Mouse (Mus musculus) limb, embryonic 14.5 days (tissue): Measurements from ENCODE around the gene Bloc1s1. TPM values are rescaled to one million over a fixed set of nuclear protein-coding genes. Genes with fewer than 3 reads are reported as not detected.

Source experiments
- ATAC-seq: fragments of 200-750 bp; cut with Nextera tagmentation; 2 replicates; pipeline ENCODE4 v1.8.0; 2017; ENCODE audit warnings: low read depth, moderate number of reproducible peaks, moderate TSS enrichment; ENCODE audit not compliant: low FRiP score
- DNase-seq: peaks from one replicate; pipeline ENCODE4 v3.0.0-alpha.2; 2015; ENCODE audit warnings: low spot score
- H3K27ac ChIP-seq: fragments of 300-500 bp; sonication (generic); replicated peaks from 2 replicates; pipeline ENCODE4 v1.5.1; 2014; ENCODE audit warnings: low read depth, mild to moderate bottlenecking, low read length, moderate library complexity, mixed read lengths
- H3K27me3 ChIP-seq: fragments of 300-500 bp; sonication (generic); 2 replicates; pipeline ENCODE4 v1.6.1; 2014; ENCODE audit warnings: low read length, mixed read lengths; ENCODE audit not compliant: control insufficient read depth, insufficient read depth
- H3K36me3 ChIP-seq: fragments of 300-500 bp; sonication (generic); 2 replicates; pipeline ENCODE4 v1.6.1; 2014; ENCODE audit warnings: mild to moderate bottlenecking, low read length, moderate library complexity, mixed read lengths; ENCODE audit not compliant: control insufficient read depth, insufficient read depth
- H3K4me1 ChIP-seq: fragments of 300-500 bp; sonication (generic); 2 replicates; pipeline ENCODE4 v1.6.1; 2014; ENCODE audit warnings: antibody characterized with exemption, low read length, mixed read lengths; ENCODE audit not compliant: control insufficient read depth, insufficient read depth
- H3K4me2 ChIP-seq: fragments of 300-500 bp; sonication (generic); replicated peaks from 2 replicates; pipeline ENCODE4 v1.6.1; 2014; ENCODE audit warnings: low read depth, mild to moderate bottlenecking, low read length, moderate library complexity; ENCODE audit not compliant: severe bottlenecking
- H3K4me3 ChIP-seq: fragments of 300-500 bp; sonication (generic); replicated peaks from 2 replicates; pipeline ENCODE4 v1.5.1; 2014; ENCODE audit warnings: low read length
- H3K9ac ChIP-seq: fragments of 300-500 bp; sonication (generic); 2 replicates; pipeline ENCODE4 v1.6.1; 2014; ENCODE audit warnings: mild to moderate bottlenecking, low read depth, low read length, moderate library complexity; ENCODE audit not compliant: severe bottlenecking
- H3K9me3 ChIP-seq: fragments of 300-500 bp; sonication (generic); 2 replicates; pipeline ENCODE4 v1.6.1; 2016; ENCODE audit warnings: low read length; ENCODE audit not compliant: control insufficient read depth
- POLR2A ChIP-seq: fragments of 200-500 bp; IDR thresholded peaks from 2 replicates; pipeline ENCODE4 v1.8.0; 2012; ENCODE audit warnings: inconsistent platforms, mild to moderate bottlenecking, moderate library complexity, borderline replicate concordance; ENCODE audit not compliant: insufficient read depth, insufficient read length; ENCODE audit errors: extremely low read depth
- WGBS: fragments of 180-500 bp; shearing (Covaris S2); extraction: QIAGEN DNeasy Blood & Tissue Kit; methylation state at CpG from one replicate; pipeline ENCODE4 v1.1.7; 2014; 5-methylcytosine and 5-hydroxymethylcytosine counted together
- polyA plus RNA-seq, 2 experiments: library from polyadenylated mRNA; depleted of rRNA in 1 of 2; stranded (reverse) in 1 of 2; unstranded in 1 of 2; fragments of >200 nt; fragmentation: Nextera tagmentation in 1 of 2; extraction: Ambion mirVana in 1 of 2; gene quantifications; 2 replicates each; pipeline versions ENCODE4 v1.2.1 to v1.2.3; 2012 to 2014

Gene Bloc1s1
- polyA plus RNA-seq, 2 experiments = 262 to 285 TPM

GRCm38 (mm10) chr10:128899759-128900490, 23.9 kb downstream of the Bloc1s1 start:
- ATAC-seq = no peak
- WGBS = 82% methylated on average over 6 of the region's 6 CpGs

GRCm38 (mm10) chr10:128897501-128897900, 26.3 kb downstream of the Bloc1s1 start:
- H3K4me3 ChIP-seq = no peak overlapping the region
- no peak overlapping the region for H3K9ac ChIP-seq
- TF ChIP-seq POLR2A = no peak
- peaks cover 5% of the 10 kb centered on the region; the same call in 1 of the 2 replicates for H3K27me3 ChIP-seq
- no peak for ATAC-seq
- no peak overlapping the region for H3K4me2 ChIP-seq
- no peaks in the 10 kb centered on the region for H3K9me3 ChIP-seq
- 13% methylated on average over 1 of the region's 1 CpGs for WGBS
- DNase-seq = no peak
- no peaks in the 10 kb centered on the region for H3K36me3 ChIP-seq
- peaks cover 8% of the 10 kb centered on the region for H3K4me1 ChIP-seq
- H3K27ac ChIP-seq = no peak overlapping the region

More at GRCm38 (mm10) chr10:128899759-128900490, 23.9 kb downstream of the Bloc1s1 start:
- no peak for DNase-seq
- H3K4me1 ChIP-seq = peaks cover 8% of the 10 kb centered on the region
- H3K9ac ChIP-seq = no peak overlapping the region
- no peaks in the 10 kb centered on the region for H3K36me3 ChIP-seq
- peaks cover 5% of the 10 kb centered on the region; the same call in 1 of the 2 replicates for H3K27me3 ChIP-seq
- no peaks in the 10 kb centered on the region for H3K9me3 ChIP-seq
- TF ChIP-seq POLR2A = no peak
- no peak overlapping the region for H3K27ac ChIP-seq
- no peak overlapping the region for H3K4me3 ChIP-seq
- H3K4me2 ChIP-seq = no peak overlapping the region

GRCm38 (mm10) chr10:128896807-128897206, 27.0 kb downstream of the Bloc1s1 start:
- peaks cover 5% of the 10 kb centered on the region; the same call in 1 of the 2 replicates for H3K27me3 ChIP-seq
- no peak overlapping the region for H3K4me2 ChIP-seq
- H3K4me3 ChIP-seq = no peak overlapping the region
- no peak for TF ChIP-seq POLR2A
- 53% methylated on average over 1 of the region's 1 CpGs for WGBS
- H3K4me1 ChIP-seq = peaks cover 8% of the 10 kb centered on the region
- no peak overlapping the region; the same call in 1 of the 2 replicates for H3K9ac ChIP-seq
- DNase-seq = no peak
- ATAC-seq = no peak
- no peaks in the 10 kb centered on the region for H3K36me3 ChIP-seq
- H3K9me3 ChIP-seq = no peaks in the 10 kb centered on the region
- no peak overlapping the region for H3K27ac ChIP-seq

GRCm38 (mm10) chr10:128895952-128896693, 27.7 kb downstream of the Bloc1s1 start:
- peaks cover 5% of the 10 kb centered on the region; the same call in 1 of the 2 replicates for H3K27me3 ChIP-seq
- H3K9ac ChIP-seq = 0 out of 2 replicates have a peak overlapping the region, but pooled peaks have one; percentile 3
- peaks cover 8% of the 10 kb centered on the region for H3K4me1 ChIP-seq
- WGBS = 2% methylated on average over 17 of the region's 17 CpGs
- peak overlapping the region; percentile 35 for H3K4me2 ChIP-seq
- DNase-seq (no peak), ATAC-seq (no peak)
- no peaks in the 10 kb centered on the region for H3K9me3 ChIP-seq
- no peak for TF ChIP-seq POLR2A
- H3K4me3 ChIP-seq = 0 out of 2 replicates have a peak overlapping the region, but pooled peaks have one; percentile 9
- no peak overlapping the region for H3K27ac ChIP-seq
- H3K36me3 ChIP-seq = no peaks in the 10 kb centered on the region

- H3K9me3 ChIP-seq = no peaks in the 10 kb centered on the region
- peak; percentile 45; the same call in 1 of the 2 replicates for ATAC-seq
- peaks cover 5% of the 10 kb centered on the region; the same call in 1 of the 2 replicates for H3K27me3 ChIP-seq
- 0 out of 2 replicates have a peak overlapping the region, but pooled peaks have one; percentile 3 for H3K9ac ChIP-seq
- WGBS = under 1% methylated on average over 9 of the region's 9 CpGs
- H3K4me2 ChIP-seq = peak overlapping the region; percentile 35; the same call in 1 of the 2 replicates
- no peaks in the 10 kb centered on the region for H3K36me3 ChIP-seq
- DNase-seq = peak; percentile 97
- H3K4me3 ChIP-seq = 0 out of 2 replicates have a peak overlapping the region, but pooled peaks have one; percentile 9
- peaks cover 9% of the 10 kb centered on the region for H3K4me1 ChIP-seq
- H3K27ac ChIP-seq = no peak overlapping the region
- no peak for TF ChIP-seq POLR2A
Measured at GRCm38 (mm10) chr10:128895437-128895836, 28.4 kb downstream of the Bloc1s1 start.
